ENCODE assay signal across 33 mouse cellular contexts in the genomic region with DNA sequence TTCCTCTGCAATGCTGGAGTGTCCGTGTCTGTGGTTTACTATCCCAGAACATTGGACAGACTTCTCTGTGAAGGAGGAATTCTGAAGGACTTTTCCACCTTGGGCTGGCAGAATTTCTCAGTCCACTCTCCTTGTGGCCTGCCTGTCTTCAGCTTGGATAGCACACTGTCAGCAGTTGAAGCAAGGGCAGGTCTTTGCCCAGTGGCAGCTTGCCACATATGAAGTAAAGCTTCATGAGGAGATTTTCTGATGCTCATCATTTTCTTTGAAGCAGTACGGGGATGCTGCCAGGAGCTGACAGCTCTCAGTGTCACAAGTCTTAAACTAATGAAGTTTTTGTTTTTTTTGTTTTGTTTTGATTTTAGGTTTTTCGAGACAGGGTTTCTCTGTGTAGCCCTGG. TPM values are rescaled to one million over a fixed set of nuclear protein-coding genes. Genes with fewer than 3 reads are reported as not detected.
A peak's percentile ranks its signal among the peaks of the same experiment; 100 is the strongest.
DNase-seq lines count a peak whose midpoint lies in the region; ATAC-seq and TF ChIP-seq lines count a peak whose summit lies in the region.
"Had no signal": no experiment of that assay in that cellular context is flagged by ENCODE, and none has a peak within 500 bp of the region (broad histone marks: within the 10 kb centered on the region; RNA-seq: fewer than 3 reads in every experiment).

No protein-coding gene starts in this region.

- 73% methylated on average over 3 of the region's 3 CpGs for WGBS in kidney, embryonic 16.5 days
- 57% methylated on average over 3 of the region's 3 CpGs for WGBS in lung, postnatal 0 days

- no peaks in the 10 kb centered on the region for H3K9me3 ChIP-seq in kidney, embryonic 16.5 days (ENCODE audit: low read length)
- no peaks in the 10 kb centered on the region for H3K9me3 ChIP-seq in lung, postnatal 0 days (ENCODE audit: low read length)
- H3K9me3 ChIP-seq: forebrain, embryonic 10.5 days; forebrain, embryonic 13.5 days; hindbrain, embryonic 12.5 days; hindbrain, embryonic 15.5 days had no signal

- TF ChIP-seq CTCF in lung, postnatal 0 days (IDR thresholded peaks at IDR 0.05) = no peak

- H3K4me1 ChIP-seq in kidney, embryonic 16.5 days (ENCODE audit: insufficient read depth, low read length) = peaks cover 3% of the 10 kb centered on the region; the same call in 1 of the 2 replicates
- no peaks in the 10 kb centered on the region for H3K4me1 ChIP-seq in lung, postnatal 0 days (ENCODE audit: insufficient read depth, low read depth, low read length)
- H3K4me1 ChIP-seq: hindbrain, embryonic 12.5 days had no signal

- H3K27ac ChIP-seq in kidney, embryonic 16.5 days (ENCODE audit: low read length) = no peak overlapping the region
- no peak overlapping the region for H3K27ac ChIP-seq in lung, postnatal 0 days (ENCODE audit: low read length)
- H3K27ac ChIP-seq: forebrain, embryonic 10.5 days; forebrain, embryonic 13.5 days; hindbrain, embryonic 12.5 days; hindbrain, embryonic 15.5 days had no signal

- ATAC-seq in kidney, embryonic 16.5 days (ENCODE audit: low FRiP score, low TSS enrichment) = no peak
- ATAC-seq in lung, postnatal 0 days = no peak
- ATAC-seq: forebrain, embryonic 13.5 days; forebrain, embryonic 16.5 days; Patski had no signal

- TF ChIP-seq EP300 in lung, postnatal 0 days (IDR thresholded peaks at IDR 0.05) = no peak

- H3K4me2 ChIP-seq in kidney, embryonic 16.5 days (replicated peaks; ENCODE audit: low read depth, low read length) = no peak overlapping the region
- no peak overlapping the region for H3K4me2 ChIP-seq in lung, postnatal 0 days (replicated peaks; ENCODE audit: low read depth, low read length)
- H3K4me2 ChIP-seq: forebrain, embryonic 13.5 days; heart, embryonic 11.5 days; hindbrain, embryonic 12.5 days; hindbrain, embryonic 15.5 days had no signal

- H3K27me3 ChIP-seq in kidney, embryonic 16.5 days (ENCODE audit: insufficient read depth, low read length) = no peaks in the 10 kb centered on the region
- H3K27me3 ChIP-seq in lung, postnatal 0 days (replicated peaks; ENCODE audit: insufficient read depth, low read length) = no peaks in the 10 kb centered on the region
- H3K27me3 ChIP-seq: forebrain, embryonic 13.5 days; hindbrain, embryonic 12.5 days; hindbrain, embryonic 15.5 days; Patski had no signal

- DNase-seq in kidney, adult 11 months = peak; percentile 74
- DNase-seq in NIH3T3 (ENCODE audit: low read depth) = peak; percentile 32
- DNase-seq in kidney, adult 9 months = peak; percentile 82
- DNase-seq in kidney, postnatal 25 days = peak; percentile 71 to 84
- DNase-seq in lung, postnatal 0 days (ENCODE audit: low spot score) = no peak
- DNase-seq in lung, postnatal 14 days = no peak
- DNase-seq in gastrocnemius, postnatal 14 days = no peak
- DNase-seq: adrenal gland, postnatal 14 days; cerebellum, adult 18-20 months; cerebellum, adult 9-10 months; cerebellum, postnatal 14 days; gastrocnemius, postnatal 10 days; heart, adult 11 months had no signal

- no peaks in the 10 kb centered on the region for H3K36me3 ChIP-seq in kidney, embryonic 16.5 days (ENCODE audit: insufficient read depth, low read length)
- H3K36me3 ChIP-seq in lung, postnatal 0 days (ENCODE audit: insufficient read depth, low read length) = no peaks in the 10 kb centered on the region
- H3K36me3 ChIP-seq: forebrain, embryonic 10.5 days; hindbrain, embryonic 12.5 days; hindbrain, embryonic 15.5 days had no signal

- intact Hi-C loops in gastrocnemius, postnatal 14 days (cut with DNase I; ENCODE audit: low total_unique reads) = loop anchor here (5.0 kb wide), 1 partner anchor 112 kb away; no protein-coding TSS in a partner anchor

- H3K9ac ChIP-seq in kidney, embryonic 16.5 days (replicated peaks; ENCODE audit: low read length) = no peak overlapping the region
- no peak overlapping the region for H3K9ac ChIP-seq in lung, postnatal 0 days (replicated peaks; ENCODE audit: low read depth)
- H3K9ac ChIP-seq: forebrain, embryonic 13.5 days; hindbrain, embryonic 12.5 days; hindbrain, embryonic 15.5 days had no signal

- no peak overlapping the region for H3K4me3 ChIP-seq in kidney, embryonic 16.5 days (ENCODE audit: low read length)
- no peak overlapping the region for H3K4me3 ChIP-seq in lung, postnatal 0 days (ENCODE audit: low read depth, low read length)
- H3K4me3 ChIP-seq: forebrain, embryonic 10.5 days; forebrain, embryonic 13.5 days; hindbrain, embryonic 12.5 days; hindbrain, embryonic 15.5 days had no signal

RNA-seq across cellular contexts. Expression of gene Scpep1, which starts 3.6 kb away (rescaled TPM):
- 143 and 158 TPM in 2 replicates for polyA plus RNA-seq in kidney, embryonic 16.5 days (2015; fragmentation: Nextera tagmentation; extraction: Ambion mirVana)
- 63.0 and 68.8 TPM in 2 replicates for polyA plus RNA-seq in lung, postnatal 0 days (2015; fragmentation: Nextera tagmentation; extraction: Ambion mirVana)
- 10 to 100 TPM; 18.5 to 21.6 TPM for total RNA-seq in gastrocnemius, postnatal 14 days (2021)

RNA-seq across cellular contexts. Expression of gene Elobl, which starts 7.9 kb away (rescaled TPM):
- not detected in 2 replicates for polyA plus RNA-seq in kidney, embryonic 16.5 days (2015; fragmentation: Nextera tagmentation; extraction: Ambion mirVana)
- not detected in 2 replicates for polyA plus RNA-seq in lung, postnatal 0 days (2015; fragmentation: Nextera tagmentation; extraction: Ambion mirVana)
- not detected for total RNA-seq in gastrocnemius, postnatal 14 days (2021)
- total RNA-seq: adrenal gland, adult 18-20 months; adrenal gland, postnatal 14 days; adrenal gland, postnatal 4 days; gastrocnemius, adult 18-20 months; gastrocnemius, postnatal 10 days; gastrocnemius, postnatal 4 days; heart, adult 8-10 months; heart, postnatal 25 days; hematopoietic stem cell, adult 5-6 weeks had no signal
- polyA plus RNA-seq: brain, embryonic 14.5 days; embryonic facial prominence, embryonic 11.5 days; embryonic facial prominence, embryonic 14.5 days; forebrain, embryonic 10.5 days; forebrain, embryonic 13.5 days; forebrain, embryonic 16.5 days; heart, embryonic 11.5 days; heart, embryonic 14.5 days; heart, postnatal 0 days; hindbrain, embryonic 12.5 days; hindbrain, embryonic 15.5 days had no signal

RNA-seq across cellular contexts. Expression of gene Coil, which starts 11.2 kb away (rescaled TPM):
- polyA plus RNA-seq in kidney, embryonic 16.5 days (2015; fragmentation: Nextera tagmentation; extraction: Ambion mirVana) = 16.7 and 17.4 TPM in 2 replicates
- 5.6 and 5.8 TPM in 2 replicates for polyA plus RNA-seq in lung, postnatal 0 days (2015; fragmentation: Nextera tagmentation; extraction: Ambion mirVana)
- 1 to 10 TPM; 4.1 to 4.2 TPM for total RNA-seq in gastrocnemius, postnatal 14 days (2021)

RNA-seq across cellular contexts. Expression of gene Trim25, which starts 40.3 kb away (rescaled TPM):
- polyA plus RNA-seq in kidney, embryonic 16.5 days (2015; fragmentation: Nextera tagmentation; extraction: Ambion mirVana) = 17.0 and 17.8 TPM in 2 replicates
- polyA plus RNA-seq in lung, postnatal 0 days (2015; fragmentation: Nextera tagmentation; extraction: Ambion mirVana) = 23.5 and 24.3 TPM in 2 replicates
- total RNA-seq in gastrocnemius, postnatal 14 days (2021) = 10 to 100 TPM; 11.3 to 12.6 TPM

Comparison
In these comparisons a context has a peak if more than half of its experiments do, and no peak if none do; other contexts are left out.
1. DNase-seq: peak in kidney, adult 11 months (single experiment), NIH3T3 (single experiment), kidney, adult 9 months (single experiment) and kidney, postnatal 25 days (2 of 2); none in lung, postnatal 0 days (single experiment), lung, postnatal 14 days (single experiment) and gastrocnemius, postnatal 14 days (single experiment).